Mouse (Mus musculus) kidney, adult 11 months (tissue): ENCODE data around the gene Cx3cr1.
A peak's percentile ranks its signal among the peaks of the same experiment; 100 is the strongest.

Experiments
- DNase-seq: peaks from one replicate; pipeline ENCODE4 v3.0.0; 2022

The Cx3cr1 gene

DNA sequence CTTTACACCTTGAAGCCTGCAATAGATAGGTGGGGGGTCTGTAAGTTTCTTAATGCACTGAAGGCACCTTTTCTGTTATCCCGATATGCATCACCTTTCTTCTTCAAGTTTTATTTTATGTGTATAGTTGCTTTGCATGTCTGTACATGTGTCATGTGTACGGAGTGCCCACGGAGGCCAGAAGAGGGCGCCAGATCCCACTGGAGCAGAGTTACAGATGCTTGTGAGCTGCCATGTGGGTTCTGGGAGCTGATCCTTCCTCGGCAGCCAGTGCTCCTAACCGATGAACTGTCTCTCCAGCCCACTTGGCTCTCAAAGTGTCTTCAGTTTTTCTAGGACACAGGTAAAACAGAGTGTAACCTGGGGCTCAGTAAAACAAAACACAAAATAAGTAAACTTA is 11.6 kb upstream of the Cx3cr1 start:
- DNase-seq: no peak

DNA sequence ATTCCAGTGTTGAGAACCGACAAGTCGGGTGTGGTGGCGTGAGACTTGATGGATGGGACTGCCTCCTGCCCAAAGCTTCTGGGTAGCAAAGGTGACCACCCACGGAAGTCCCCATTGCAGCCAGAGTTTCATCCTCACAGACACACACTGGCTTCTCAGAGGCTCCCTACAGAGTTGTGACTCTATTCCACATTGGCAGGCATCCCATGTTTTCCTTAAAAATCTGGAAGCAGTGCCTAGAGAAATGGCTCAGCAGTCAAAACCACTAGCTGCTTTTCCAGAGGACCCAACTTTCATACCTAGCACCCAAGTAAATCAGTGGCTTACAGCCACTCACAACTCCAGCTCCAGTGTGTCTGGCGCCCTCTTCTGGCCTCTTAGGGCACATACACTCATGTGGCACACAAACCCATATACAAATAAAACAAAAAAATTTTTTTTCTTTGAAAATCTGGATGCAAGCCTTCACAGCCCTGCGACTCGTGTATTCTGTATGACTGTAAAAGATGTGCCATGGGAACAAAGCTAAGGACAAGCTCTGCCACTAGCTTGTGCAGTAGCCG is 10.9 kb upstream of the Cx3cr1 start:
- no peak for DNase-seq

DNA sequence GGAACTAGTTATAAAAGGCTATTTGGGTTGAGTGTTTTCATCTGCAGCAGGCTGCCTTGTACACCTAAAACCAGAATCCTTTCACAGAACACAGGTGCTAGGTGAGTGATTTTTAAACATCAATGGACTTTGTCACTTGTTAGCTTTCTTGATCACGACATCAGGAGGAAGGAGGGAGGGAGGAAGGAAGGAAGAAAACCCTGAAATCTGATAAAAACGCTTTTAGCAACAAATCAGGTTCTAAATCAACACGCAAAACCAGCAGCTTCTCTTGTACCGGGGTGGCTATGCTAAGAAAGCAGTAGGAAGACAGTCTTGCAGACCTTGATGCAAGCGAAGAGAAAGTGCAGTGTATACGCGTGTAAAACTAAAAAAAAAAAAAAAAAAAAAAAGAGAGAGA is 10.2 kb upstream of the Cx3cr1 start:
- no peak for DNase-seq

DNA sequence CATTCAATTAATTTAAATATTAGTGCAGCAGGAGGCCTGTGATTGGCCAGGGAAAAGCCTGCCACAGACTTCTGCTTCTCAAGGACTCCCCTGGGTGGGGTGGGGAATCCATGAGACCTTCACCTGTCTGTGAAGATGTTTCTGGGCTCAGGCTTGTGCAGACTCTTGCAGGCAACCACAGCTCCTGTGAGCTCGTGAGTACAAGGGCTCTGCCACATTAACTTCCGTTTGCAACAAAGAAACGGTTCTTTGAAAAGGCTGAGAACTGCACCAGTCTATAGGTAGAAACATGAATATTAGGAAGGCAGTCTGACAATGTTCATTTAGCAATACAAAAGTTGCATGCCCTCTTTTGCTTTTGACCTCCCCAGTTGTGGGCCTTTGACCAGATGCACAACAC is 8.6 kb upstream of the Cx3cr1 start:
- DNase-seq: no peak

DNA sequence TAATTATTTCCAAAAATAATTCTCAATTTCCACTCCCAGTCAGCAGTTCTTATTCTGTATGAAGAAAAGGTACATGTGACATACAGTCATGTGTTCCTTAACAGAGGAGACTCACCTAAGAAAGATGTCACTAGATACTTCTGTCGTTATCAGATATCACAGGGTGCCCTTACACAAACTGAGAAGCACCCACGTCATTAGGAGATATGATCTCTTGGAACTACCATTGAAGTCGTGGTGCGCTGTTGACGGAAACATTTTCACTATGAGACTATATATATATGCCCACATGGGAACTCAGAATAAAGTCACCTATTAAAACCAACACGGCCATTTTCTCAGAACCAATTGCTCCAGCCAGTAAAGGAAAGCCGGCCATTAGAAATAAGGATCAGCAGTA is 4.8 kb upstream of the Cx3cr1 start:
- DNase-seq: no peak

DNA sequence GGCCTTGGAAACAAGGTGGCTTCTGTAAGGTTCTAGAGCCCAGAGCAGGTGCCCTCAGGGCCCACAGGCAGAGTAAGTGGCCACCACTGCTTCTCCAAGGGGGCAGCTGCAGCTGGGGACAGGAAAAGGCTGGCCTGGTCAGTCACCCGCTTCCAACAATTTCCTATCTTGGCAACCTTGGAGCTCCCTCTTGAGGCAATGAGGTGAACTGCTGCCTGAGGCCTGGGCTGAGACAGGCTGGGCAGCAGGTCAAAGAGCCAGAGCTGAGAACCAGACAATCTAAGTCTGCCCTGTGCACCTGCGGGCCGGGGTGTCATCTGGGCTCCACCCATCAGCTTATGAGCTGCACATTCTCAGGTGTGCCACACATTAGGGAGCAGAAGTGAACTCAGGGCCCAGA is 3.5 kb upstream of the Cx3cr1 start:
- peak; percentile 72 for DNase-seq

DNA sequence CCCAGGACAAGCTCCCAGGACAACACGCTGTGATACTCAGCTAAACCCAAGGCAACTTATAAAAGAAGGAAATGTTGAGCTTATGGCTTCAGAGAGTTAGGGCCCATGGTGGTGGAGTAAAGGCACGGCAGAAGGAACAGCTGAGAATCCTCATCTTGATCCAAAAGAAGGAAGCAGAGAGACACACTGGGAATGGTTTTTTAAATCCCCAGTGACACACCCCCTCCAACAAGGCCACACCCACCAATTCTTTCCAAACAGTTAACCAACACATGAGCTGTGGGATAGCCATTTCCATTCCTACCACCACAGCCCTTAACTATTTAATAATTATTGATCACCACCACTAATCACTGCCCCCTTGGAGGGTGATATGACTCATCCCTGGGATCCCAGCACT is 1.6 kb upstream of the Cx3cr1 start:
- DNase-seq: no peak

DNA sequence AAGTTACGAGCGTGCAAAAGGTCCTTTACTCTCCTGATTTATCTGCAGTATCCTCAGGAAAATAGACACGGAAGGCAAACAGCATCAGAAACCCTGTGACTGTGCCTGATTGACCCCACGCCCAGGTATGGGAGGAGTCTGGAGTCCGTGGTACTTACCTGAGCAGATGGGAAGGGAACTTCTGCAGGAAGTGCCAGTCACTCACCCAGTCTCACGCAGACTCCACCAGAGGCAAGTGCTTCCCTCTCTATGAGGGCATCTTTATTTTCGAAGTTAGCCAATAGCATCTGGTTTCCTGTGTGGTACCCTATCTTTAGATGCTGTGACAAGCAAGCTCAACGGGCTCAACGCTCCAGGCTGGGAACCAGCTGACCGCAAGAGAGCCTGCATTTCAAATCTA is 1.6 kb downstream of the Cx3cr1 start:
- no peak for DNase-seq

DNA sequence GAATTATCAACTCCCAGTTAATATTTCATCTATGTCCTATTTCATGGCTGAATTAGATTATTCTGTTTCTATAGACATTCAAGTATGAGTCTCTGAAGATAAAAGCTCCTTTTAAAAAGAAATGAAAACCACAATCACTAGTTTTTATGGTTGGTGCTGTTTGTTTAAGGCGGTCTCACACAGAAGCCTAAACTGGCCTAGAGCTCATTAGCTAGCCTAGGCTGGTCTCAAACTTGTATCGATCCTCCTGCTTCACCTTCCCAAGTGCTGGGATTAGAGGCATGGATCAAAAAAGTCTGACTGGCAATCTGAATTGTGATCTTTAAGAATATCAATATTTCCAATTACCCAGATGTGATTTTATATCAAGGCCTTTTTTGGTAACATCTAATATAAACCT is 2.1 kb downstream of the Cx3cr1 start:
- DNase-seq: no peak

DNA sequence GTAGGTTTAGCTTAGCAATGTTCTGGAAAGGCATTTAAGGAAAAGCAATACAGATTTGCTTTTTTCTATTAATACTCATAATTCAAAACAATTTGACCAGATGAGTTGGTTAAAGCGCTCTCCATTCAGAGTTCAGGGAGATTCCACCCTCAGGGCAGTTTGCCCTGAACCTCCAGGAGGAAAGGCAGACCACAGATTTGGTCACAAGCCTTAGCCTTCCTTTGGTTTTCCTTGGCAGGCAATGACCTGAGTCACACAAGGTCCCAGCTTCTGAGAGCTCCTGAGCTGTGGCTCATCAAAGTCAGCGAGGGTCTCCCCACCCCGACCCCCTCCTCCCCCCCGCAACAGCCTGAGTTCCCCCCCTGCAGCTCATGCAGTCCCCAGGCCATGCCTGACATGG is 5.4 kb downstream of the Cx3cr1 start:
- DNase-seq: no peak

DNA sequence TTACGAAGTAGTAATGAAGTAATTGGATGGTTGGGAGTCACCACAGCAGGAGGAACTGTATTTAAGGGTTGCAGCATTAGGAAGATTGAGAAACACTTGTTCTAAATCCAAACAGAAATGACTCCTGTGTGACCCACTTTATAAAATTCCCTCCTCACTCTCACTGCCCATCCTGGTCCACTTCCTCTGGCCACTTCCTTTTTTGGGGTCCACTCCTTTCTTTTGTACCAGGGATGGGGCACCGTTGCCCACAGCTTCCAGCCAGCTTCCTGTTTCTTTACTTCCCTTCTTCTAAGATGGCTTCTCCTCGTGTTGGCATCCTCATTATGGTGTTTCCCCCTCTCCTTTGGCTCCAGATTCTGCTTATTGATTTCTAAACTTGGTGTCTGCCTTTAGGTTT is 10.9 kb downstream of the Cx3cr1 start:
- no peak for DNase-seq

DNA sequence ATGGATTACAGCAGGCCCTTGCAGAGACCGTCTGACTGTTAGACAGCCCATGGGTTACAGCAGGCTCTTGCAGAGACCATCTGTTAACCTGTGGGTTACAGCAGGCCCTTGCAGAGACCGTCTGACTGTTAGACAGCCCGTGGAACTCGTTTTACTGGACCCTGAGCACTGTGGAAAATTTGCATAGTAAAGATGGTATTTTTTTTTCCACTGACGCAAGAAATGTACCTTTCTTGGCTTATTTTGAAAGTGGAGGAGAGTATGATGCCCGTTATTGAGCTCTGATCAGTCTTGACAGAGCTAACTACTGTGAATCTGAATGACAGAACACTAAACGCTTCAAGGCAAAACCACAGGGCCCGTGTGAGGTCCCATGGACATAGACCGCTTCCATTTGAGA is 13.5 kb downstream of the Cx3cr1 start:
- no peak for DNase-seq

DNA sequence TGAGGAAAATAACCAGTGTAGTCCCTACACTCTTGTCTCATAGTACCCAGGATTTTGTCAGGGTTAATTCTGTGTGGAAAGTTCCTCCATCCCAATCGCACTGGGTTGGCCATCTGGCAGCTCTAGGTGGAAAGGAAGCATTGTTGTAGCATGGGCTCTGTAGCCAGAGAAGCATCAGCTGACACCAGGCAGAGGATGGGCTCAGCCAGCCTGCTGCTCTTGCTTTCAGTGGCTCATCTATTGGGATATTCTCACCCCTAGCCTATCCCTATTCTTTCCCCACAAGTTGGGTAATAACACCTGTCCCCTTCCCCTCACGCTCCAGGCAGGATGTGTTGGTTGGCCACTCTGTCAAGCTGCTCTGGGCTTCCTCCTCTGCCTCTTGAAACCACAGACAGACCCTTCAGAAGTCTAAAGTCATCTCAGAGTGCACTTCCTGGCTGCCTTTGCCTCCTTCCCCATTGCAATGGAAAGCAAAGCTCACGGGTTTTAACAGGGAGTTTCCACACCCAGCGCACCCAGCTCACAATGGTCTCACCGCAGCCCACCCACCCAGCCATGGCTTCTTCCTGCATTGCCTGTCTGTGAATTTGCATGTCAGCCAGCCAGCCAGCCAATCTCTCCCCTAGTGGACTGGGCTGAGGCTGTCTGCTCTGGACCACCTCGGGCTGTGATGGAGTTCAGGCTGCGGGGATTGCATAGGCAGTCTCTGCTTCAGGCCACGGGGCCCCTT is 15.0 kb downstream of the Cx3cr1 start:
- no peak for DNase-seq

DNA sequence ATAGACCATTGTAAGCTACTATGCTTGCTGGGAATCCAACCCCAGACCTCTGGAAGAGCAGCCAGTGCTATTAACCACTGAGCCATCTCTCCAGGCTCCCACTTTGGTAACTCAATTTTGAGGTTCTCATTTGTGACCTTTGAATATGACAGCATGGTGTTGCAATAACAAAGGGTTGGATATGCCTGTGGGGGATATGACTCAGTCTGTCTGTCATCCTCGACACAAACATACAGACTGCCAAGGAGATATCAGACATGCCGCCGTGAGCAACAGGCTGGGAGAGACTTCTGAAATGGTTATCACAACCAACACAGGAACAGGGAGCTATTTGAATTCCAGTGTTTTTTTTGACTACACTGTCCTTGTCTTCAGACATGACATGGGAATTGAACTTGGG is 20.3 kb downstream of the Cx3cr1 start:
- DNase-seq: no peak

DNA sequence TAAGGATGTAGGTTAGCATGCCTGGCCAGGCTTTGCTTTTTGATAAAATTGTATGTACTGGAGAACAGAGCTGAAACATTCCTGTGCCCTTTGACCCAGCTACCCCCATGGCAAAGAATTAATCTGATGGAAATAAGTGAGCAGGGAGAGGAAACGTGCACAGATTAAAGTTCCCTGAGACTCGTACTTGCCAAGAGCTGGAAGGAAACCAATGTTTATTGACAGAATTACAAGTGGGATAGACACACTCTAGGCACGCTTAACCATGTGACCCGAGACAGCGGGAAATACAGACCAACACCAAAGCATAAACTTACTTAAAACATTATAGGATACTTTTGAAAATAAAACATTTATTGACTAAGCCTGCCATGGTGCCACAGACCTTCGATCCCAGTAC is 21.2 kb downstream of the Cx3cr1 start:
- no peak for DNase-seq

DNA sequence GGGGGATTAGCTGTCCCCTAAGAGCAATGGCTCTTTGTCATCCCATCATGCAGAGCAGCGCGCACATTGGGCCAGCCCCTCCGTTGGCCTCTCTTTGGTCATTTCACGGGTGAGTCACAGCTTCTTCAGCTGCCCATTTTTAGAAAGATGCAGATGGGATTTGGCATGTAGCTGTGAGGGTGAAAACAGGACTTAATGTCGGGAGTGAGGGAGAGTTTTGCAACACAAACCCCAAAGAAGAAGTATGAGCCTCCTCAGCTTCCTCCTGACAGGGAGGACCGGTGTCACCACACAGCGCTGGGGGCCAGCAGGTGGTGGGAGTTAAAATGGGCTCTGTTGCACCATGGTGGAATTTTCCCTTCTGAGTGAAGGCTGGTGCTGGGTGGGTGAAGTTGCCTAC is 26.6 kb downstream of the Cx3cr1 start:
- no peak for DNase-seq

DNA sequence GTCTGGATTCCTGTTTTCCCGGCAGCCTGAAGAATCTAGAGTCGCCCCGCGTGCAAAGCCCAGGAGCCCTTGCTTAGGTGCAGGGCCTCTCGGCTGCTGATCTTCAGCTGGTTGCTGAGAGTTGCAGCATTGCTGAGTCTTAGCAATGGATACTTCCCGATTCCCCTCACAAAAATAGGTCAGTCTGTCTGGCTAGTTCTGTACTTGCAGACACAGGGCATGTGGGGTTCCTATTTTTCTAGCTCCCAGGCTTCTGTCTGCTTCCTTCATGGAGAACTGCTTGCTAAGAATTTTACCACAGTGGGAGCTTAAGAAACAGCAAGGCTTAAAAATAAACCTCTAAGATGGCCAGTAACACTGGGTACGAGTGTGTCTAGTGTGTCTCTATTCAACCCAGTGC is 32.3 kb downstream of the Cx3cr1 start:
- DNase-seq: no peak

DNA sequence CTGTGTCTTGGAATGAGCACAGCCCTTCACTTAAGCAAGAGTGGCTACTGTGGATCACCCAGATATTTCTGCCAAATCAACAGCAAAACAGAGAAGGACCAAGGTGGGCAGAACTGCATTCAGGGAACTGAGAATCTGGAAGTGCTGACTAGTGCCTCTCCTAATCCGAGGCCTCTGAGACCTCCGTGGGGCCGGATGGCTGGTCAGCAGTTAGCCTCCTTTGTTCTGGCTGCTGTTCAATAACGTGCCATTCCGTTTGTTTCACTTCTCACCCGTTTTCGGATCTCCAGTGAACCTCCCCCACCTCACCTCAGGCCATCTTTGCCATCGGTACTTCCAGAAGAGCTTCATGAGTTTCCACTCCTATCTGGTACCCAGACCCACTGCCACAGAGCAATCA is 35.3 kb downstream of the Cx3cr1 start:
- no peak for DNase-seq

DNA sequence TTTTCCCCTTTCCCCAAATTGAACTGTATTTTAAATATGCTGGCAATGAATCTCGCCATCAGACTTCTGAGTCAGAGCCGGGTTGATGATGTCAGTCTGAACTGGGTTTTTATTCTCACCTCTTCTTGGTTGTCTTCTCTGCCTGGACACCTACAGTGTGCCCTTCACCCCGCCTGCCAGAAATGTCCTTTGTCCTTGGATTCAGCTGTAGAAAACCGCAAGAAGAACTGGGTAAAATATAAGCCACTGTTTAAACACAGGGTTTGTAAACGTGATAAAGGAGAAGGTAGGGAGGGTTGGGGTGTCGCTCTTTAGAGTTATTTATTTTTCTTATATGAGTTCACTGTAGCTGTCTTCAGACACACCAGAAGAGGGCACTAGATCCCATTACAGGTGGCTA is 37.0 kb downstream of the Cx3cr1 start:
- no peak for DNase-seq

DNA sequence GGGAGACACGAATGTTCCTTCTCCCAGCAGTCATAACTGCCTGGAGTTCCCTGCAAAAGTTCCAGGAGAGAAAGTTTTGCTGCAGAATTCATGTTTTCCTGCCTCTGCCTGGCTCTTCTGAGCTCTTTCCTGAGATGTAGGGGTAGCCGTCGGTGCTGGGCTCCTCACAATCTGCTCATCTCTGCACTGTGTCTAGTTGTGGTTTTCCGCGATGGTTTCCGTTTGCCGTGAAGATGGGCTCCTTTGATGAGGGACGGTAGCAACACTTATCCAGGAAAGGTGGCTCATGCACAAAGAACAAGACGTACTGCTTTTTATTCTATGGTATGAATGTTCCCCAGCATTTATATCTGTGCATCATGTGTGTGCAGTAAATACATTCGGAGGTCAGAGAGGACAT is 39.3 kb downstream of the Cx3cr1 start:
- no peak for DNase-seq

DNA sequence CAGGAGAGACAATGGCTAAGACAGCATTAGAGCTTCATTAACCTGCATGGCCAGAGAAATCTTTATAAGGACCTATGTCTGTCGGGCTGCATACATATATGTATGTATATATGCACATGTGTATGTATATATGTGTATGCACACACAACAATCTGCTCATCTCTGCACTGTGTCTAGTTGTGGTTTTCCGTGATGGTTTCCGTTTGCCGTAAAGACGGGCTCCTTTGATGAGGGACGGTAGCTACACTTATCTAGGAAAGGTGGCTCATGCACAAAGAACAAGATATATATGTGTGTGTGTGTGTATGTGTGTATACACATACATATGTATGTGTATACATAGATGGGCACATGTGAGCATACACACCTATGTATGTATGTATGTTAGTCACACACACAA is 39.8 kb downstream of the Cx3cr1 start:
- DNase-seq: no peak

DNA sequence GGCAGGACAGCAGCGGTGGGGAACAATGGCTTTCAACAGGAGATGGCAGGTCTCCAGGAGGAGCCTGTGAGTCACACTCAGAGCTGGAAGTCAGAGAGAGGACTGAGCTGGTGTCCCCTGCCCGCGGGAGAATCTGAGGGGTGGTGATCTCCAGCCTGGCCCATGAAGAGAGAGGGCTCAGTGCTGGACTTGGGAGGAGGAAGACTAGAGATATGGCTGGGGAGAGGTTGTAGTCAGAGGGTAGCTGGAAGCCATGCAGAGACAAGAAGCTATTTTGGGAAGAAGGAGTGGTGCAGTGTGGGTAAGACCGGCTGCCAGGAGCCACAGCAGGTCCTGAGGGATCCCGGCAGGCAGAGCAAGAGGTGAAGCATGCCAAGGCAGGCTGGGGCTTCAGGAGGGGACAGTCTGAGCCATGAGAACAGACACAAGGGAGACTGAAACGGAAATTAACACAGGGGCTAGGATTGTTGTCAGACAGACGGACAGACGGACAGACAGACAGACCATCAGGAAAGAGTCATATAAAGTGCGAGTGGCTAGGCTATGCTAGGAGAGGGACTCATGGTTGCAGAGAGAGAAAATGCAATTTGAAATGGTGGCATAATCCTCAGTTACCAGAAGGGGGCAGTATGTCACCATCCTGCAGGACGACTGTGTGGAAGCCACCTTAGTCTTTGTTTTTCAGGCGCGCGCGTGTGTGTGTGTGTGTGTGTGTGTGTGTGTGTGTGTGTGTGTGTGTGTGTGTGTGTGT is 42.1 kb downstream of the Cx3cr1 start:
- DNase-seq: no peak

DNA sequence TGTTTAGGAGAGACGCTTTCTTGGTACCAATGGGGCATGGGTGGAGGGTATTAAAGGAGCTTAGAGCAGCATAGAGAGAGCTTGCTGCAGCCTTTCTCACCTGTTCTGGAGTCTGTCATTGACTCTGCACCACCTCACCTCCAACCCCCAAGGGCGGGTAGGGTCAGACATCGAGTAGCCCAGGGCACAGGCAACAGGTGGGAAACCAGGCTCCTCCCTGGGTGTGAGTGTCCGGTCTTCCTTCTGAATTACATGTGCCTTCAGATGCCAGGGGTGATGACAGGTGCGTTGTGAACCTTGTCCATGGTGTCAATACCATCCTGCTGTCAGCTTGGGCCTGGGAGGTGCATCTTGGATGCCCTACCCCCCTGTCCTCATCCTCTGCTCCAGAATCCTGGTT is 45.1 kb downstream of the Cx3cr1 start:
- no peak for DNase-seq

DNA sequence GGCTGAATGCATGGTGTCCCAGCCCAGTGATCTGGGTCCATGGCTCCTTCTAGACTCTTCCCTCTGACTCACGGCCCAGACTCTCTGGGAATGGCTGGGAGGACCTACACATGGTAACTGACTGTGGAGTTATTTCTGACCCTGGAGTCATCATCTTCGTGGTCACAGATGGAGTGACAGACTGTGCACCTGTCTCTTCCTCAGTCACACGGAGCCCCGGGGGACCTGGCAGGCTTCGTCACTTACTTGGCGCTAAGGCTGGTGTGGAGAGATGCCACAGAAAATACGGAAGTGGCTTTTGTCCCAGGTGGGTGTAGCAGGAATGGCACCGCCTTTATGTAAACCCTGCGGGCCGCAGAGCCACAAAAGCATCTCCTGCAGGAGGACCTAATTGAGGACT is 45.5 kb downstream of the Cx3cr1 start:
- no peak for DNase-seq
